Mouse (Mus musculus): ENCODE measurements at regions not wholly inside any gene's neighbourhood (a gene's known extent, or its start where the extent isn't known, plus 50 kb on each side); places are given as distances from the start of the nearest gene placed in this dataset.

- H3K4me3 ChIP-seq (ENCODE audit: low read depth, low read length) = no peak overlapping the region
- H3K9me3 ChIP-seq (ENCODE audit: control insufficient read depth, low read length) = no peaks in the 10 kb centered on the region
- 83% methylated on average over 8 of the region's 8 CpGs for WGBS
- no peak for DNase-seq (ENCODE audit: low spot score)
- no peak overlapping the region for H3K27ac ChIP-seq (ENCODE audit: low read depth, low read length)
- no peak overlapping the region for H3K9ac ChIP-seq (ENCODE audit: low read depth, low read length)
- H3K27me3 ChIP-seq (replicated peaks; ENCODE audit: control insufficient read depth, insufficient read depth, low read length) = no peaks in the 10 kb centered on the region
- H3K4me2 ChIP-seq = no peak overlapping the region
- no peak for ATAC-seq (replicated peaks; ENCODE audit: low FRiP score)
- no peaks in the 10 kb centered on the region for H3K36me3 ChIP-seq (ENCODE audit: control insufficient read depth, insufficient read depth, low read length)
- H3K4me1 ChIP-seq (replicated peaks; ENCODE audit: control insufficient read depth, insufficient read depth, low read length) = no peaks in the 10 kb centered on the region
Observed at GRCm38 (mm10) chr5:126969373-126969772, 272.2 kb upstream of the Tmem132c start.

- no peaks in the 10 kb centered on the region for H3K4me1 ChIP-seq (replicated peaks; ENCODE audit: control insufficient read depth, insufficient read depth, low read length)
- no peak for DNase-seq (ENCODE audit: low spot score)
- no peaks in the 10 kb centered on the region for H3K36me3 ChIP-seq (ENCODE audit: control insufficient read depth, insufficient read depth, low read length)
- no peak overlapping the region for H3K9ac ChIP-seq (ENCODE audit: low read depth, low read length)
- no peak overlapping the region for H3K27ac ChIP-seq (ENCODE audit: low read depth, low read length)
- no peaks in the 10 kb centered on the region for H3K27me3 ChIP-seq (replicated peaks; ENCODE audit: control insufficient read depth, insufficient read depth, low read length)
- no peaks in the 10 kb centered on the region for H3K9me3 ChIP-seq (ENCODE audit: control insufficient read depth, low read length)
- H3K4me3 ChIP-seq (ENCODE audit: low read depth, low read length) = no peak overlapping the region
- ATAC-seq (replicated peaks; ENCODE audit: low FRiP score) = no peak; the same call in 1 of the 2 replicates
- no peak overlapping the region for H3K4me2 ChIP-seq
- WGBS = 65% methylated on average over 2 of the region's 2 CpGs
Observed at GRCm38 (mm10) chr5:126971284-126971683, 270.3 kb upstream of the Tmem132c start.

GRCm38 (mm10) chr5:126971981-126972380 lies 269.6 kb upstream of the Tmem132c start:
- H3K36me3 ChIP-seq (ENCODE audit: control insufficient read depth, insufficient read depth, low read length) = no peaks in the 10 kb centered on the region
- no peaks in the 10 kb centered on the region for H3K27me3 ChIP-seq (replicated peaks; ENCODE audit: control insufficient read depth, insufficient read depth, low read length)
- DNase-seq (ENCODE audit: low spot score) = no peak
- WGBS = 59% methylated on average over 1 of the region's 1 CpGs
- H3K4me3 ChIP-seq (ENCODE audit: low read depth, low read length) = no peak overlapping the region
- no peak overlapping the region for H3K27ac ChIP-seq (ENCODE audit: low read depth, low read length)
- H3K9me3 ChIP-seq (ENCODE audit: control insufficient read depth, low read length) = no peaks in the 10 kb centered on the region
- H3K4me2 ChIP-seq = no peak overlapping the region
- ATAC-seq (replicated peaks; ENCODE audit: low FRiP score) = no peak
- H3K9ac ChIP-seq (ENCODE audit: low read depth, low read length) = no peak overlapping the region
- H3K4me1 ChIP-seq (replicated peaks; ENCODE audit: control insufficient read depth, insufficient read depth, low read length) = no peaks in the 10 kb centered on the region

GRCm38 (mm10) chr5:126973425-126973824 lies 268.2 kb upstream of the Tmem132c start:
- 55% methylated on average over 3 of the region's 3 CpGs for WGBS
- H3K9ac ChIP-seq (ENCODE audit: low read depth, low read length) = no peak overlapping the region
- no peak overlapping the region for H3K4me2 ChIP-seq

GRCm38 (mm10) chr5:126974565-126974964 lies 267.0 kb upstream of the Tmem132c start:
- ATAC-seq (replicated peaks; ENCODE audit: low FRiP score) (no peak), DNase-seq (ENCODE audit: low spot score) (no peak)
- H3K9me3 ChIP-seq (ENCODE audit: control insufficient read depth, low read length) = 0 out of 2 replicates have a peak, but pooled peaks cover 4% of the 10 kb centered on the region
- no peak overlapping the region for H3K4me3 ChIP-seq (ENCODE audit: low read depth, low read length)
- no peaks in the 10 kb centered on the region for H3K4me1 ChIP-seq (replicated peaks; ENCODE audit: control insufficient read depth, insufficient read depth, low read length)
- no peak overlapping the region for H3K27ac ChIP-seq (ENCODE audit: low read depth, low read length)
- H3K27me3 ChIP-seq (replicated peaks; ENCODE audit: control insufficient read depth, insufficient read depth, low read length) = no peaks in the 10 kb centered on the region
- H3K36me3 ChIP-seq (ENCODE audit: control insufficient read depth, insufficient read depth, low read length) = no peaks in the 10 kb centered on the region
- H3K9ac ChIP-seq (ENCODE audit: low read depth, low read length) = no peak overlapping the region
- WGBS = 85% methylated on average over 3 of the region's 3 CpGs
- no peak overlapping the region for H3K4me2 ChIP-seq

More at GRCm38 (mm10) chr5:126973425-126973824, 268.2 kb upstream of the Tmem132c start:
- Histone ChIP-seq H3K4me1 (replicated peaks; ENCODE audit: control insufficient read depth, insufficient read depth, low read length) (no peaks in the 10 kb centered on the region), H3K9me3 (ENCODE audit: control insufficient read depth, low read length) (0 out of 2 replicates have a peak, but pooled peaks cover 2% of the 10 kb centered on the region), H3K27me3 (replicated peaks; ENCODE audit: control insufficient read depth, insufficient read depth, low read length) (no peaks in the 10 kb centered on the region), H3K4me3 (ENCODE audit: low read depth, low read length) (no peak overlapping the region), H3K27ac (ENCODE audit: low read depth, low read length) (no peak overlapping the region), H3K36me3 (ENCODE audit: control insufficient read depth, insufficient read depth, low read length) (no peaks in the 10 kb centered on the region)
- ATAC-seq (replicated peaks; ENCODE audit: low FRiP score) (no peak), DNase-seq (ENCODE audit: low spot score) (no peak)

- Histone ChIP-seq H3K27me3 (replicated peaks; ENCODE audit: control insufficient read depth, insufficient read depth, low read length) (no peaks in the 10 kb centered on the region), H3K4me2 (no peak overlapping the region), H3K4me1 (replicated peaks; ENCODE audit: control insufficient read depth, insufficient read depth, low read length) (no peaks in the 10 kb centered on the region), H3K9ac (ENCODE audit: low read depth, low read length) (no peak overlapping the region), H3K9me3 (ENCODE audit: control insufficient read depth, low read length) (no peaks in the 10 kb centered on the region), H3K4me3 (ENCODE audit: low read depth, low read length) (no peak overlapping the region), H3K36me3 (ENCODE audit: control insufficient read depth, insufficient read depth, low read length) (no peaks in the 10 kb centered on the region), H3K27ac (ENCODE audit: low read depth, low read length) (no peak overlapping the region)
- no peak for ATAC-seq (replicated peaks; ENCODE audit: low FRiP score)
- no peak for DNase-seq (ENCODE audit: low spot score)
- 49% methylated on average over 6 of the region's 6 CpGs for WGBS
Observed at GRCm38 (mm10) chr5:126995577-126995976, 246.0 kb upstream of the Tmem132c start.

GRCm38 (mm10) chr5:127014166-127014565 lies 227.4 kb upstream of the Tmem132c start:
- H3K4me3 ChIP-seq (ENCODE audit: low read depth, low read length) = no peak overlapping the region
- H3K9me3 ChIP-seq (ENCODE audit: control insufficient read depth, low read length) = no peaks in the 10 kb centered on the region
- no peak overlapping the region for H3K9ac ChIP-seq (ENCODE audit: low read depth, low read length)
- ATAC-seq (replicated peaks; ENCODE audit: low FRiP score) (no peak), DNase-seq (ENCODE audit: low spot score) (no peak)
- no peaks in the 10 kb centered on the region for H3K27me3 ChIP-seq (replicated peaks; ENCODE audit: control insufficient read depth, insufficient read depth, low read length)
- H3K36me3 ChIP-seq (ENCODE audit: control insufficient read depth, insufficient read depth, low read length) = no peaks in the 10 kb centered on the region
- H3K4me2 ChIP-seq = no peak overlapping the region
- H3K4me1 ChIP-seq (replicated peaks; ENCODE audit: control insufficient read depth, insufficient read depth, low read length) = no peaks in the 10 kb centered on the region
- 67% methylated on average over 3 of the region's 3 CpGs for WGBS
- H3K27ac ChIP-seq (ENCODE audit: low read depth, low read length) = no peak overlapping the region

GRCm38 (mm10) chr5:127016467-127017060 lies 225.0 kb upstream of the Tmem132c start:
- 76% methylated on average over 4 of the region's 4 CpGs for WGBS
- H3K27ac ChIP-seq (ENCODE audit: low read depth, low read length) = no peak overlapping the region
- DNase-seq (ENCODE audit: low spot score) (no peak), ATAC-seq (replicated peaks; ENCODE audit: low FRiP score) (no peak)
- no peak overlapping the region for H3K9ac ChIP-seq (ENCODE audit: low read depth, low read length)
- no peaks in the 10 kb centered on the region for H3K27me3 ChIP-seq (replicated peaks; ENCODE audit: control insufficient read depth, insufficient read depth, low read length)
- no peaks in the 10 kb centered on the region for H3K4me1 ChIP-seq (replicated peaks; ENCODE audit: control insufficient read depth, insufficient read depth, low read length)
- no peaks in the 10 kb centered on the region for H3K9me3 ChIP-seq (ENCODE audit: control insufficient read depth, low read length)
- H3K4me2 ChIP-seq = no peak overlapping the region
- H3K4me3 ChIP-seq (ENCODE audit: low read depth, low read length) = no peak overlapping the region
- H3K36me3 ChIP-seq (ENCODE audit: control insufficient read depth, insufficient read depth, low read length) = no peaks in the 10 kb centered on the region

- Histone ChIP-seq H3K27ac (ENCODE audit: low read depth, low read length) (no peak overlapping the region), H3K4me1 (replicated peaks; ENCODE audit: control insufficient read depth, insufficient read depth, low read length) (no peaks in the 10 kb centered on the region), H3K27me3 (replicated peaks; ENCODE audit: control insufficient read depth, insufficient read depth, low read length) (no peaks in the 10 kb centered on the region), H3K36me3 (ENCODE audit: control insufficient read depth, insufficient read depth, low read length) (no peaks in the 10 kb centered on the region), H3K9ac (ENCODE audit: low read depth, low read length) (no peak overlapping the region), H3K9me3 (ENCODE audit: control insufficient read depth, low read length) (no peaks in the 10 kb centered on the region), H3K4me2 (no peak overlapping the region), H3K4me3 (ENCODE audit: low read depth, low read length) (no peak overlapping the region)
- ATAC-seq (replicated peaks; ENCODE audit: low FRiP score) = no peak
- no peak for DNase-seq (ENCODE audit: low spot score)
- WGBS = 79% methylated on average over 4 of the region's 4 CpGs
Observed at GRCm38 (mm10) chr5:127017971-127018370, 223.6 kb upstream of the Tmem132c start.
